Mouse (Mus musculus) heart, postnatal 0 days (tissue): Measurements from ENCODE around the gene Ift74.

Experiments used
- CTCF ChIP-seq: IDR thresholded peaks from 2 replicates; pipeline ENCODE4 v1.5.1; 2016; ENCODE audit warnings: antibody characterized with exemption, control low read depth, low read depth
- EP300 ChIP-seq: IDR thresholded peaks from 2 replicates; pipeline ENCODE4 v1.6.1; 2016; ENCODE audit warnings: antibody characterized with exemption, low read depth

GRCm38 (mm10) chr4:94682029-94682428, 67.7 kb downstream of the Ift74 start:
- TF ChIP-seq CTCF (no peak), EP300 (no peak)
